Mouse (Mus musculus) kidney, adult 2 months (tissue): ENCODE measurements at regions not wholly inside any gene's neighbourhood (a gene's known extent, or its start where the extent isn't known, plus 50 kb on each side); places are given as distances from the start of the nearest gene placed in this dataset.

Experiments
- CTCF ChIP-seq: fragments of 200-500 bp; conservative IDR thresholded peaks from 2 replicates; pipeline ENCODE4 v1.5.1; 2011; ENCODE audit warnings: low read depth, mild to moderate bottlenecking, control low read depth, low read length, moderate library complexity, mixed read lengths; ENCODE audit not compliant: insufficient read depth, insufficient read length
- POLR2A ChIP-seq: fragments of 200-500 bp; IDR thresholded peaks from one replicate; pipeline ENCODE4 v1.6.1; 2011; ENCODE audit warnings: low read depth, low read length, control low read depth

GRCm38 (mm10) chr9:88260072-88260635 is 66.8 kb upstream of the Nt5e start:
- TF ChIP-seq CTCF, result no peak
- TF ChIP-seq POLR2A, result no peak
